Mouse (Mus musculus): ENCODE data around the gene Clpb. TPM values are rescaled to one million over a fixed set of nuclear protein-coding genes. Genes with fewer than 3 reads are reported as not detected.

The Clpb gene
- polyA plus RNA-seq, 1 experiment = 9.7 TPM

DNA sequence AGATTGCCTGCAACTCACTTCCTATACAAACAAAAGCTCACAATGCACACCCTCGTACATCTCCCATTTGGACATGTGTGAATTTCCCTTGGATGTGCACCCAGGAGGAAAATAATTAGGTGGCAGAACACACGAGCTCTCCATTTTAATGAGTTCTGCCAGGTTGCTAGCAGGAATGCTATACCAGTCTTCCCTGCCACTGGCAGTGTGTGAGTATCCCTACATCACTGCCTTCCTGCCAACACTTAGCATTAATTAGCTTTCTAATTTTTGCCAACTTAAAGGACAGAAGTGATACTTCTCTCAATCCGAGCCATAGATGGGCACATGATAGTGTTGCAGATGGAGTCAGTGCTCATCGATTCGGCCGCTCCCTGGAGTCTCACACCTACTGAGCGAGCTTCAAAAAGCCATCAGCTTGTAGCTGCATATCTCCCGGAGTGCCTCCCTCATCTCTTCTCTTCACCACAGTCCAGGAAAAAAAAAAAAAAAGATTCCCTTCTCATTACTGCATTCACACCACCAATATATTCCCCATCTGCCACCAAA, 29.7 kb upstream of the Clpb start:
- no peak overlapping the region for H3K4me3 ChIP-seq (ENCODE audit: insufficient read depth, low read length)
- no peak overlapping the region for H3K27ac ChIP-seq (ENCODE audit: insufficient read depth, low read depth, low read length)
- H3K4me1 ChIP-seq (ENCODE audit: control insufficient read depth, insufficient read depth, low read length) = no peaks in the 10 kb centered on the region
- TF ChIP-seq CTCF (IDR thresholded peaks at IDR 0.05; ENCODE audit: low read depth, low read length) = no peak
- no peak for TF ChIP-seq POLR2A (IDR thresholded peaks at IDR 0.05; ENCODE audit: borderline replicate concordance, low read depth, low read length)

DNA sequence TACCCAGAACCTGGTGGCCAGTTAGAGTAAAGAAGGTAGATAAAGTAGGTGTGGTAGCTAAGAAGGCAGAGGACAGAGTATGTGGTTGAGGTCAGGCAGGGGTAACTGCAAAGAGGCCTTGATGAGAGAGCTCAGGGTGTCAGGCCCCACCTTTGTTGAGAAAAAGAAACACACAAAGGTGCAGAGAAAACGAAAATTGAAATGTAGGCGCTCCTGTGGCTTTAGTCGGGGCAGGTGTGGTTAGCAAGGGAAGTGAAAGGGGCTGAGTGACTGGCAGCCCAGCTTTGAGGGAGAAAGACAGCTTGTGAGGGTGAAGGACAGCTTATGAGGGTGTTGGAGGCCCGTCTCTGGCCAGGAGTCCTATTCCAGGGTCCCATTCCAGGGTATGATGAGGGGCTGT, 28.9 kb upstream of the Clpb start:
- Histone ChIP-seq H3K4me1 (ENCODE audit: control insufficient read depth, insufficient read depth, low read length) (no peaks in the 10 kb centered on the region), H3K27ac (ENCODE audit: insufficient read depth, low read depth, low read length) (no peak overlapping the region), H3K4me3 (ENCODE audit: insufficient read depth, low read length) (no peak overlapping the region)
- TF ChIP-seq CTCF (IDR thresholded peaks at IDR 0.05; ENCODE audit: low read depth, low read length) = no peak
- TF ChIP-seq POLR2A (IDR thresholded peaks at IDR 0.05; ENCODE audit: borderline replicate concordance, low read depth, low read length) = no peak

DNA sequence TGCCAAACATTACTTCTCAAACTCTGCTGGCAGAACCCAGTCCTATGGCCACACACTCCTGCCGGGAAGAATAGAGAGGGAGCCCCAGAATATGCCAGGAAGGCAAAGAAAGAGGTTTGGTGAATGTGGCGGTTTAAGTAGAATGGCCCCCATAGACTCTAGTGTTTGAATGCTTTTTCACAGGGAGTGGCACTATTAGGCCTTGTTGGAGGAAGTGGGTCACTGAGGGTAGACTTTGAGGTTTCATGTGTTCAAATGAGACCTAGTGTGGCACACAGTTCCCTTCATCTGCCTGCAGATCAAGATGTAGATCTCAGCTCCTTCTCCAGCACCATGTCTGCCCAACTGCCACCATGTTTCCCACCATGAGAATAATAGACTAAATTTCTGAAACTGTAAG, 27.4 kb upstream of the Clpb start:
- Histone ChIP-seq H3K27ac (ENCODE audit: insufficient read depth, low read depth, low read length) (no peak overlapping the region), H3K4me1 (ENCODE audit: control insufficient read depth, insufficient read depth, low read length) (no peaks in the 10 kb centered on the region), H3K4me3 (ENCODE audit: insufficient read depth, low read length) (no peak overlapping the region)
- TF ChIP-seq CTCF (IDR thresholded peaks at IDR 0.05; ENCODE audit: low read depth, low read length) = no peak
- TF ChIP-seq POLR2A (IDR thresholded peaks at IDR 0.05; ENCODE audit: borderline replicate concordance, low read depth, low read length) = no peak

DNA sequence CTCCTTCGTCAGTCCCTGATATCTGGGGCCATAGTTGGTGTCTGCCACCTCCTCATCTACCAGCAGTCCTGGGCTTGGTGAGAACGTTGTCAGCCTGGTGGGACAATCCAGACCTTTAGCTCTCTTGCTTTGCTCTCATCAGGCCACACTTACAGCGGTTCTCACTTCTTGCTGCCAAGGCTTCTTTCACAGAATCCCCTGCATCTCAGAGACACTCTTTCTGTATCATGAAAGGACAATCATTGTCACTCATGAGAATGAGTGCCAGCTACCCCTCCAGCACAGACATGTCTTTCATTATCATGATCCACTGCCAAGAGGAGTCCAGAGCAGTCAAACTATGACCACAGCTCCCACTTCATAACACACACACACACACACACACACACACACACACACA, 19.6 kb upstream of the Clpb start:
- no peak overlapping the region for H3K27ac ChIP-seq (ENCODE audit: insufficient read depth, low read depth, low read length)
- H3K4me1 ChIP-seq (ENCODE audit: control insufficient read depth, insufficient read depth, low read length) = peaks cover 4% of the 10 kb centered on the region
- TF ChIP-seq POLR2A (IDR thresholded peaks at IDR 0.05; ENCODE audit: borderline replicate concordance, low read depth, low read length) (no peak), CTCF (IDR thresholded peaks at IDR 0.05; ENCODE audit: low read depth, low read length) (no peak)
- no peak overlapping the region for H3K4me3 ChIP-seq (ENCODE audit: insufficient read depth, low read length)

DNA sequence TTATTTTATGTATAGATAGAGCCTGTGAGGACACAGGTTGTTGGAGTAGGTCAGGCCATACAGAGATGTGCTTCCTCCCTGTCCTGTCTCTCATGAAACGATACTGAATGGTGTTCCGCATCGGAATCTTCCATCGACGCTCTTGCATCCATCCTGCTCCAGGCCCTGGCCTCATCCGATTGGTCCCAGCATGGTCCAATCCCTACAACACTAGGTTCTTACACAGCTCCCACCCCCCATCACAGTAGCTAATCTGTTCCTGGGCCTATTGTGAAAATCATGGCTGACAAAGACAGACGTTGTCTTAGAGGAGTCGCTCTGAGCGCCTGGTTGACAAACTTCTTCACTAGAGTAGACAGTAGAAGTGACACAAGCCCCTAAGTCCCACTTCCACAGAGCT, 13.7 kb upstream of the Clpb start:
- TF ChIP-seq CTCF (IDR thresholded peaks at IDR 0.05; ENCODE audit: low read depth, low read length) = no peak
- no peak for TF ChIP-seq POLR2A (IDR thresholded peaks at IDR 0.05; ENCODE audit: borderline replicate concordance, low read depth, low read length)
- H3K4me1 ChIP-seq (ENCODE audit: control insufficient read depth, insufficient read depth, low read length) = peaks cover 11% of the 10 kb centered on the region

DNA sequence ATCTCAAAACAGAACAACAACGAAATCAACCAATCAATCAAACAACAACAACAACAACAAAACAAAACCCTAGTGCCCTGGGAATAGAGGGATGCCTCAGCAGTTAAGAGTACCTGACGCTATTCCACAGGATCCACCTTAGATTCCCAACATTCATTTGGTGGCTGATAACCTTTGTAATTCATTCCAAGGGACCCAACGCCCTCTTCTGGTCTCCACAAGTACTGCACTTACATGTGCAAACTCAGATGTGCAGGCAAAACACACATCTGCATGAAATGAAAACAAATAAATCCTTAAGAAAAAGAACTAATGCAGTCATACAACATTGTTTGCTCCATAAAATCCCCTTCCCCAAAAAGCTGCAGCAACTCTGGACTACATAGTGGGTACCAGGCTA, 12.9 kb upstream of the Clpb start:
- no peak for TF ChIP-seq POLR2A (IDR thresholded peaks at IDR 0.05; ENCODE audit: borderline replicate concordance, low read depth, low read length)
- no peak for TF ChIP-seq CTCF (IDR thresholded peaks at IDR 0.05; ENCODE audit: low read depth, low read length)
- H3K27ac ChIP-seq (ENCODE audit: insufficient read depth, low read depth, low read length) = no peak overlapping the region
- peaks cover 11% of the 10 kb centered on the region for H3K4me1 ChIP-seq (ENCODE audit: control insufficient read depth, insufficient read depth, low read length)
- H3K4me3 ChIP-seq (ENCODE audit: insufficient read depth, low read length) = no peak overlapping the region

More for the DNA sequence above, 13.7 kb upstream of the Clpb start:
- Histone ChIP-seq H3K4me3 (ENCODE audit: insufficient read depth, low read length) (no peak overlapping the region), H3K27ac (ENCODE audit: insufficient read depth, low read depth, low read length) (no peak overlapping the region)

DNA sequence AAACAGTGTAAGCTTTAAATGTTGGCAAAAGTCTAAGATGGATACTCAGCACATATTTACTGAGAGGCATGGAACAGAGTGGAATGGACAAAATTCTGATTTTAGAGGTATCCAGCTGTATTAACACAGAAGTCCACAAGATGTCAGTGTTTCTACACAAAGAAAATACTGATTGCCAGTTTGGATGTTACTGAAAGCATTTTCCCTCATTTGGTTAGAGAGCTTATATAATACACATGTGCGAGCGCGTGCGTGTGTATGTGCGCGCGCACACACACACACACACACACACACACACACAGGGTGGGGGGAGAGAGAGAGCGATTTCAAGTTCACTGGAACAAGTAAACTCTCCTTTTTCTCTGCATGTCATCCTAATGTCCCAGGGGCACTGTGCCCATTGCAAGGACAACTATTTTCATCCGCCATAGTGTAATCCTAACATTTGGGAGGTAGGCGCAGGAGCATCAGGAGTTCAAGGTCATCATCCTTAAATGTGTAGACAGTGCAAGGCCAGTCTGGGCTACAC, 9.7 kb upstream of the Clpb start:
- Histone ChIP-seq H3K27ac (ENCODE audit: insufficient read depth, low read depth, low read length) (no peak overlapping the region), H3K4me3 (ENCODE audit: insufficient read depth, low read length) (no peak overlapping the region), H3K4me1 (ENCODE audit: control insufficient read depth, insufficient read depth, low read length) (peaks cover 7% of the 10 kb centered on the region)
- TF ChIP-seq CTCF (IDR thresholded peaks at IDR 0.05; ENCODE audit: low read depth, low read length) (no peak), POLR2A (IDR thresholded peaks at IDR 0.05; ENCODE audit: borderline replicate concordance, low read depth, low read length) (no peak)

DNA sequence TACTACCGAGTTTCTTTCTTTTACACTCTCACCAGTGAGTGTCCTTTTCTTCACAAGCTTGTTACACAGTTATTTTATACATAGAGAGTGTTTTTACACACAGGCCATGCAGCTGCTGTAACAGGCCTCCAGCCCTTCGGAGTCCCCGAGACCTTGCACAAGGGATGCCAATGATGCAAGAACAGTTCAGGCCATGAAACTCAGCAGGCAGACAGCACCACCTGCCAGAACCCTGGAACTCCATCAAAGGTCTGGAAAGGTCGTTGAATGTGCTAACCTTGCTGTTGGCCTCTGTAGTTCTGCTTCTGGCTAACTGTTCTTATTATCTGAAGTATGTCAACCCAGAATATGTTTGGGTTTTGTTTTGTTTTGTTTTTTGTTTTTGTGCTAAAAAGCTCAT, 8.5 kb upstream of the Clpb start:
- H3K27ac ChIP-seq (ENCODE audit: insufficient read depth, low read depth, low read length) = no peak overlapping the region
- TF ChIP-seq CTCF (IDR thresholded peaks at IDR 0.05; ENCODE audit: low read depth, low read length) = no peak
- no peak for TF ChIP-seq POLR2A (IDR thresholded peaks at IDR 0.05; ENCODE audit: borderline replicate concordance, low read depth, low read length)
- no peak overlapping the region for H3K4me3 ChIP-seq (ENCODE audit: insufficient read depth, low read length)
- H3K4me1 ChIP-seq (ENCODE audit: control insufficient read depth, insufficient read depth, low read length) = peaks cover 3% of the 10 kb centered on the region

DNA sequence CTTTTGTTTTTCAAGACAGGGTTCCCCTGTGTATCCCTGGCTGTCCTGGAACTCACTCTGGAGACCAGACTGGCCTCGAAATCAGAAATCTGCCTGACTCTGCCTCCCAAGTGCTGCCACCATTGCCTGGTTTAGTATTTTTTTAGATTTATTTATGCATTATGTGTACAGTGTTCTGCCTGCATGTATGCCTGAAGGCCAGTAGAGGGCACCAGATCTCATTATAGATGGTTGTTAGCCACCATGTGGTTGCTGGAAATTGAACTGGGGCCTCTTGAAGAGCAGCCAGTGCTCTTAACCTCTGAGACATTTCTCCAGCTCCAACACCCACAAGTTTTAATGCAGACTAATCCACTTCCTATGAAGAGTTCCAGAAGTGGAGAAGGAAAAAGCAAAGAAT, 1.4 kb upstream of the Clpb start:
- no peak overlapping the region for H3K4me3 ChIP-seq (ENCODE audit: insufficient read depth, low read length)

DNA sequence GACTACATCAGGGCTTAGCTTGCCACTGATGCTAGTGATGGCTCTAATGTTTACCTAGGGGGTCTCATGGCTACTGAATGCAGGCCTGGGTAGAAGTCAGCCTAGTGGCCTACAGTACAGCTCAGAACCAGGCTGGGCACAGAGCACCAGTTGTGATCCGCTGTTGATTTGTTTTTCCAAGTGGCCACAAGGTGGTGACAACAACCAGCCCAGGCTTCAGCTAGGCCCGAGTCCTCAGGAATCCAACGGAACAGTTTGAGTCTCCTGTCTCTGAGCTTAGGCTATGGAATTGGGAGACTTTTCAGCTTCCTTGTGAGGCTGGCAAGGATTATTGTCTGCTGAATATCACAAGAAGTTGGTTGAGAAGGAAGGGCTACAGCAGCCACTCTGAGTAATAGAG, 3.1 kb downstream of the Clpb start:
- peaks cover 10% of the 10 kb centered on the region for H3K4me1 ChIP-seq (ENCODE audit: control insufficient read depth, insufficient read depth, low read length)
- H3K4me3 ChIP-seq (ENCODE audit: insufficient read depth, low read length) = no peak overlapping the region
- H3K27ac ChIP-seq (ENCODE audit: insufficient read depth, low read depth, low read length) = no peak overlapping the region
- TF ChIP-seq CTCF (IDR thresholded peaks at IDR 0.05; ENCODE audit: low read depth, low read length) (no peak), POLR2A (IDR thresholded peaks at IDR 0.05; ENCODE audit: borderline replicate concordance, low read depth, low read length) (no peak)

More for the DNA sequence above, 1.4 kb upstream of the Clpb start:
- TF ChIP-seq CTCF (IDR thresholded peaks at IDR 0.05; ENCODE audit: low read depth, low read length) = no peak
- Histone ChIP-seq H3K27ac (ENCODE audit: insufficient read depth, low read depth, low read length) (no peak overlapping the region), H3K4me1 (ENCODE audit: control insufficient read depth, insufficient read depth, low read length) (peaks cover 12% of the 10 kb centered on the region)

Data from bone marrow macrophage, adult 2 months (primary cell).